Mouse (Mus musculus): ENCODE results near the gene Plekhg5. TPM values are rescaled to one million over a fixed set of nuclear protein-coding genes. Genes with fewer than 3 reads are reported as not detected.

Plekhg5 gene
- polyA plus RNA-seq, 1 experiment: 3.0 TPM

GRCm38 (mm10) chr4:152138497-152139260 is 66.4 kb downstream of the Plekhg5 start:
- peak; percentile 59 for TF ChIP-seq CTCF (IDR thresholded peaks at IDR 0.05; ENCODE audit: low read depth, low read length)
- TF ChIP-seq POLR2A (IDR thresholded peaks at IDR 0.05; ENCODE audit: borderline replicate concordance, low read depth, low read length): no peak
- H3K4me3 ChIP-seq (ENCODE audit: insufficient read depth, low read length): peak overlapping the region; percentile 64

GRCm38 (mm10) chr4:152140441-152140840 is 68.1 kb downstream of the Plekhg5 start:
- no peak overlapping the region for H3K4me3 ChIP-seq (ENCODE audit: insufficient read depth, low read length)
- H3K4me1 ChIP-seq (ENCODE audit: control insufficient read depth, insufficient read depth, low read length): peaks cover 6% of the 10 kb centered on the region; the same call in 1 of the 2 replicates
- peak; percentile 55 for TF ChIP-seq CTCF (IDR thresholded peaks at IDR 0.05; ENCODE audit: low read depth, low read length)
- no peak for TF ChIP-seq POLR2A (IDR thresholded peaks at IDR 0.05; ENCODE audit: borderline replicate concordance, low read depth, low read length)
- no peak overlapping the region for H3K27ac ChIP-seq (ENCODE audit: insufficient read depth, low read depth, low read length)

More at GRCm38 (mm10) chr4:152138497-152139260, 66.4 kb downstream of the Plekhg5 start:
- Histone ChIP-seq H3K27ac (ENCODE audit: insufficient read depth, low read depth, low read length) (no peak overlapping the region), H3K4me1 (ENCODE audit: control insufficient read depth, insufficient read depth, low read length) (peaks cover 6% of the 10 kb centered on the region; the same call in 1 of the 2 replicates)

GRCm38 (mm10) chr4:152141521-152142135 is 69.3 kb downstream of the Plekhg5 start:
- Histone ChIP-seq H3K27ac (ENCODE audit: insufficient read depth, low read depth, low read length) (no peak overlapping the region), H3K4me1 (ENCODE audit: control insufficient read depth, insufficient read depth, low read length) (peaks cover 6% of the 10 kb centered on the region; the same call in 1 of the 2 replicates)
- no peak for TF ChIP-seq CTCF (IDR thresholded peaks at IDR 0.05; ENCODE audit: low read depth, low read length)
- no peak for TF ChIP-seq POLR2A (IDR thresholded peaks at IDR 0.05; ENCODE audit: borderline replicate concordance, low read depth, low read length)

GRCm38 (mm10) chr4:152143632-152144031 is 71.3 kb downstream of the Plekhg5 start:
- Histone ChIP-seq H3K27ac (ENCODE audit: insufficient read depth, low read depth, low read length) (no peak overlapping the region), H3K4me1 (ENCODE audit: control insufficient read depth, insufficient read depth, low read length) (peaks cover 3% of the 10 kb centered on the region; the same call in 1 of the 2 replicates), H3K4me3 (ENCODE audit: insufficient read depth, low read length) (no peak overlapping the region)
- TF ChIP-seq CTCF (IDR thresholded peaks at IDR 0.05; ENCODE audit: low read depth, low read length) (no peak), POLR2A (IDR thresholded peaks at IDR 0.05; ENCODE audit: borderline replicate concordance, low read depth, low read length) (no peak)

More at GRCm38 (mm10) chr4:152141521-152142135, 69.3 kb downstream of the Plekhg5 start:
- H3K4me3 ChIP-seq (ENCODE audit: insufficient read depth, low read length): no peak overlapping the region

- Histone ChIP-seq H3K4me1 (ENCODE audit: control insufficient read depth, insufficient read depth, low read length) (no peaks in the 10 kb centered on the region), H3K4me3 (ENCODE audit: insufficient read depth, low read length) (no peak overlapping the region), H3K27ac (ENCODE audit: insufficient read depth, low read depth, low read length) (no peak overlapping the region)
- no peak for TF ChIP-seq POLR2A (IDR thresholded peaks at IDR 0.05; ENCODE audit: borderline replicate concordance, low read depth, low read length)
- TF ChIP-seq CTCF (IDR thresholded peaks at IDR 0.05; ENCODE audit: low read depth, low read length): no peak
These were observed 73.2 kb downstream of the Plekhg5 start for GRCm38 (mm10) chr4:152145473-152145872.

- Histone ChIP-seq H3K4me3 (ENCODE audit: insufficient read depth, low read length) (no peak overlapping the region), H3K4me1 (ENCODE audit: control insufficient read depth, insufficient read depth, low read length) (no peaks in the 10 kb centered on the region), H3K27ac (ENCODE audit: insufficient read depth, low read depth, low read length) (no peak overlapping the region)
- TF ChIP-seq CTCF (IDR thresholded peaks at IDR 0.05; ENCODE audit: low read depth, low read length): no peak
- no peak for TF ChIP-seq POLR2A (IDR thresholded peaks at IDR 0.05; ENCODE audit: borderline replicate concordance, low read depth, low read length)
These were observed 73.9 kb downstream of the Plekhg5 start for GRCm38 (mm10) chr4:152146033-152146827.

GRCm38 (mm10) chr4:152150546-152150945 is 78.2 kb downstream of the Plekhg5 start:
- no peak for TF ChIP-seq CTCF (IDR thresholded peaks at IDR 0.05; ENCODE audit: low read depth, low read length)
- TF ChIP-seq POLR2A (IDR thresholded peaks at IDR 0.05; ENCODE audit: borderline replicate concordance, low read depth, low read length): no peak
- Histone ChIP-seq H3K27ac (ENCODE audit: insufficient read depth, low read depth, low read length) (no peak overlapping the region), H3K4me3 (ENCODE audit: insufficient read depth, low read length) (no peak overlapping the region), H3K4me1 (ENCODE audit: control insufficient read depth, insufficient read depth, low read length) (peaks cover 8% of the 10 kb centered on the region)

GRCm38 (mm10) chr4:152151451-152151965 is 79.2 kb downstream of the Plekhg5 start:
- peaks cover 8% of the 10 kb centered on the region for H3K4me1 ChIP-seq (ENCODE audit: control insufficient read depth, insufficient read depth, low read length)
- TF ChIP-seq POLR2A (IDR thresholded peaks at IDR 0.05; ENCODE audit: borderline replicate concordance, low read depth, low read length) (no peak), CTCF (IDR thresholded peaks at IDR 0.05; ENCODE audit: low read depth, low read length) (no peak)
- H3K27ac ChIP-seq (ENCODE audit: insufficient read depth, low read depth, low read length): no peak overlapping the region
- no peak overlapping the region for H3K4me3 ChIP-seq (ENCODE audit: insufficient read depth, low read length)

GRCm38 (mm10) chr4:152151966-152152544 is 79.8 kb downstream of the Plekhg5 start, which contains the start of gene Espn:
Gene Espn (minus strand): TSS chr4:152152371.
- Histone ChIP-seq H3K4me3 (ENCODE audit: insufficient read depth, low read length) (peak within 1 kb of the TSS; percentile 48), H3K27ac (ENCODE audit: insufficient read depth, low read depth, low read length) (no peak within 1 kb of the TSS), H3K4me1 (ENCODE audit: control insufficient read depth, insufficient read depth, low read length) (peaks cover 8% of the 10 kb centered on the region)
- TF ChIP-seq POLR2A (IDR thresholded peaks at IDR 0.05; ENCODE audit: borderline replicate concordance, low read depth, low read length) (no peak), CTCF (IDR thresholded peaks at IDR 0.05; ENCODE audit: low read depth, low read length) (no peak)
